Mouse (Mus musculus): ENCODE results near the gene Tnfrsf8. TPM values are rescaled to one million over a fixed set of nuclear protein-coding genes. Genes with fewer than 3 reads are reported as not detected.

Tnfrsf8 gene
- polyA plus RNA-seq, 1 experiment from 2014 or later: 0.18 TPM

DNA sequence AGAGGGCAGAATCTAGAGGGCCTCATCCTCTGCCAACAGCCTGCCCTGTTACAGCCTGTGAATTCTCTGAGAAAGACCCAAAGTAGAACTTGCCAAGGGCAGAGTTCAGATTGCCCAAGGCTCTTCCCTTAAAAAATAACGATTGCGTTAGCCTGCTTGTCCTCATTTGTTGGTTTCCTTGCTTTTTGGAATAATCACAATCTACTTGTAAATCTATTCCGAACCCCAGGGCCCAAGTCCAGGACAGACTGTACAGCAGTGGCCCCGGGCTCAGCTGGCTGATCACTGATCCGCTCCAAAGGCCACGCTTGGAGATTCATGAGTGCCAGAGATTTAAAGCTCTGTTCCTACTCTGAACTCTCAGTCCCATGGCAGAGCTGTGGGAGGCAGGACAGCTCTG is 34.0 kb downstream of the Tnfrsf8 start:
- Histone ChIP-seq H3K27me3 (no peaks in the 10 kb centered on the region), H3K4me2 (no peak overlapping the region), H3K36me3 (no peaks in the 10 kb centered on the region), H3K4me1 (replicated peaks) (no peaks in the 10 kb centered on the region), H3K9ac (no peak overlapping the region), H3K27ac (no peak overlapping the region), H3K9me3 (replicated peaks) (no peaks in the 10 kb centered on the region), H3K4me3 (no peak overlapping the region)
- WGBS: 92% methylated on average over 6 of the region's 6 CpGs
- no peak for ATAC-seq (replicated peaks; ENCODE audit: insufficient number of reproducible peaks, insufficient read depth, low FRiP score, low read depth)

- Histone ChIP-seq H3K36me3 (no peaks in the 10 kb centered on the region), H3K27ac (no peak overlapping the region), H3K27me3 (no peaks in the 10 kb centered on the region), H3K4me1 (replicated peaks) (no peaks in the 10 kb centered on the region), H3K9me3 (replicated peaks) (no peaks in the 10 kb centered on the region), H3K4me3 (no peak overlapping the region), H3K4me2 (no peak overlapping the region), H3K9ac (no peak overlapping the region)
- 68% methylated on average over 3 of the region's 3 CpGs for WGBS
- no peak for ATAC-seq (replicated peaks; ENCODE audit: insufficient number of reproducible peaks, insufficient read depth, low FRiP score, low read depth)
Measured at GRCm38 (mm10) chr4:145278724-145279370, 36.1 kb downstream of the Tnfrsf8 start.

- 82% methylated on average over 2 of the region's 2 CpGs for WGBS
- Histone ChIP-seq H3K9me3 (replicated peaks) (no peaks in the 10 kb centered on the region), H3K27me3 (no peaks in the 10 kb centered on the region), H3K4me1 (replicated peaks) (no peaks in the 10 kb centered on the region), H3K9ac (no peak overlapping the region), H3K27ac (no peak overlapping the region), H3K4me3 (no peak overlapping the region), H3K4me2 (no peak overlapping the region), H3K36me3 (no peaks in the 10 kb centered on the region)
- no peak for ATAC-seq (replicated peaks; ENCODE audit: insufficient number of reproducible peaks, insufficient read depth, low FRiP score, low read depth)
Measured at GRCm38 (mm10) chr4:145278231-145278630, 36.7 kb downstream of the Tnfrsf8 start.

- H3K4me1 ChIP-seq (replicated peaks): no peaks in the 10 kb centered on the region
- H3K4me2 ChIP-seq: no peak overlapping the region
- no peaks in the 10 kb centered on the region for H3K27me3 ChIP-seq
- H3K27ac ChIP-seq: no peak overlapping the region
- no peak overlapping the region for H3K4me3 ChIP-seq
- WGBS: 75% methylated on average over 6 of the region's 6 CpGs
- H3K36me3 ChIP-seq: no peaks in the 10 kb centered on the region
- no peak overlapping the region for H3K9ac ChIP-seq
- H3K9me3 ChIP-seq (replicated peaks): no peaks in the 10 kb centered on the region
- no peak for ATAC-seq (replicated peaks; ENCODE audit: insufficient number of reproducible peaks, insufficient read depth, low FRiP score, low read depth)
Measured at GRCm38 (mm10) chr4:145276368-145277249, 38.4 kb downstream of the Tnfrsf8 start.

GRCm38 (mm10) chr4:145274887-145275286 is 40.1 kb downstream of the Tnfrsf8 start:
- no peaks in the 10 kb centered on the region for H3K27me3 ChIP-seq
- no peaks in the 10 kb centered on the region for H3K4me1 ChIP-seq (replicated peaks)
- H3K4me3 ChIP-seq: no peak overlapping the region
- ATAC-seq (replicated peaks; ENCODE audit: insufficient number of reproducible peaks, insufficient read depth, low FRiP score, low read depth): no peak
- H3K9me3 ChIP-seq (replicated peaks): no peaks in the 10 kb centered on the region
- no peak overlapping the region for H3K9ac ChIP-seq
- H3K36me3 ChIP-seq: no peaks in the 10 kb centered on the region
- H3K27ac ChIP-seq: no peak overlapping the region
- H3K4me2 ChIP-seq: no peak overlapping the region
- WGBS: 85% methylated on average over 5 of the region's 5 CpGs

DNA sequence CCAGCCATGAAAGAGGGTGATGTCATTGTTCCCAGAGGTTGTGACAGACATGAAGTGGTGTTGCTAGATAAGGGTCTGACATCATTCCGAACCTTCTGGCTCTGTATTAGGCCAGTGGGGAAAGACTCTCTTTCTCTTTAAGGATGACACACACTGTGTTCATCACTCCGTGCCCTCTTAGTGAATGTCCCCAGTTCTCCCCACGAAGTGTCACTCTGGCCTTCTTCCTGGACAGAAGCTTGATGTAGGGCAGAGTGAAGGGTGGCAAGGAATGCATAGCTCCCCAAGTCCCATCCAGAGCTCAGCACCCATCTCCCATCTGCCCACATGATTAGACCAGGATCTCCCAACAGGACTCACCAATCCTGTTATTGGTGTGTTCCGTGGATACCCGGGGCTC is 41.0 kb downstream of the Tnfrsf8 start:
- no peak for ATAC-seq (replicated peaks; ENCODE audit: insufficient number of reproducible peaks, insufficient read depth, low FRiP score, low read depth)
- H3K27me3 ChIP-seq: no peaks in the 10 kb centered on the region
- no peaks in the 10 kb centered on the region for H3K9me3 ChIP-seq (replicated peaks)
- H3K27ac ChIP-seq: no peak overlapping the region
- no peaks in the 10 kb centered on the region for H3K4me1 ChIP-seq (replicated peaks)
- no peak overlapping the region for H3K4me3 ChIP-seq
- 72% methylated on average over 5 of the region's 5 CpGs for WGBS
- H3K36me3 ChIP-seq: no peaks in the 10 kb centered on the region
- H3K9ac ChIP-seq: no peak overlapping the region
- H3K4me2 ChIP-seq: no peak overlapping the region

DNA sequence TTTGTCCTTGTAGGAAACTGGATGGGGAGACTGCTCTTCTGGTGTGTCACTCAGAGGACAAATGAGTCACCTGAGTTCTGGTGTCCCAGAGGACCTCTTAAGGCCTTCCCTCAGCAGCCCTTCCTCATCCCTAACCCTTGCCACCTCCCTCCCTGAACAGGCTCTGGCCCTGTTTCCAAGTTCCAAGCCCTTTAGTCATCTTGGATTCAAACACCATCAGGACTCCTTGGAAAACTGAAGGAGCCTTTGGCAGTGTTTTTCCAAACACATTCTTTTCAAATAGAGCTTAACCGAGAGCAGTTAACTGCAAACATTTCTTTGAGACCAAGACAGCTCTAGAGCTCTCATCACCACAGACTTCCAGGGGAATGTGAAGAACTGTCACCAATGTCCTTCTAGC is 42.2 kb downstream of the Tnfrsf8 start:
- ATAC-seq (replicated peaks; ENCODE audit: insufficient number of reproducible peaks, insufficient read depth, low FRiP score, low read depth): no peak
- WGBS: 49% methylated on average over 1 of the region's 1 CpGs
- no peaks in the 10 kb centered on the region for H3K36me3 ChIP-seq
- H3K4me2 ChIP-seq: no peak overlapping the region
- no peak overlapping the region for H3K4me3 ChIP-seq
- H3K9ac ChIP-seq: no peak overlapping the region
- H3K27me3 ChIP-seq: no peaks in the 10 kb centered on the region
- H3K9me3 ChIP-seq (replicated peaks): no peaks in the 10 kb centered on the region
- no peaks in the 10 kb centered on the region for H3K4me1 ChIP-seq (replicated peaks)
- peak overlapping the region; percentile 68 for H3K27ac ChIP-seq

GRCm38 (mm10) chr4:145271634-145272033 is 43.3 kb downstream of the Tnfrsf8 start:
- H3K4me3 ChIP-seq: no peak overlapping the region
- 84% methylated on average over 4 of the region's 4 CpGs for WGBS
- no peak for ATAC-seq (replicated peaks; ENCODE audit: insufficient number of reproducible peaks, insufficient read depth, low FRiP score, low read depth)
- H3K27ac ChIP-seq: no peak overlapping the region
- H3K9ac ChIP-seq: no peak overlapping the region
- no peaks in the 10 kb centered on the region for H3K9me3 ChIP-seq (replicated peaks)
- no peak overlapping the region for H3K4me2 ChIP-seq
- H3K36me3 ChIP-seq: no peaks in the 10 kb centered on the region
- H3K4me1 ChIP-seq (replicated peaks): no peaks in the 10 kb centered on the region
- H3K27me3 ChIP-seq: no peaks in the 10 kb centered on the region

DNA sequence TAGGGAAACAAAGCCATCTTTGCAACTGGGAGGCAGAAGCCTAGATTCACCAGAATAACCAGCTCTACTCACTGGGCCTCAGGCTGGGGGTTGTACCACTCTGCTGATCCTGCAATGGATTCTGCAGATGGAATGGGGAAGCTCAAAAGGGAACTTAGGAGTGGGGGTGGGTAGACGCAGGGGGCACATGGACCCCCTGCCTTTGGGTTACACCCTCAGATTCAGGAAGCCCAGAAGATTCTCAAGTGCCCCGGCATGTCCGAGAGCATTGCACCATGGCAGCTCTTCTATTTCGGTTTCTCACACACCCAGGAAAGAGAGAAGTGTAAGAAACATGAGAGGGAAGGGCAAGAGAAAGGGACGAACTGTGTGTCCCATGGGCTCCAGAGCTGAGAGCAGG is 44.8 kb downstream of the Tnfrsf8 start:
- ATAC-seq (replicated peaks; ENCODE audit: insufficient number of reproducible peaks, insufficient read depth, low FRiP score, low read depth): no peak
- H3K4me3 ChIP-seq: no peak overlapping the region
- H3K4me1 ChIP-seq (replicated peaks): no peaks in the 10 kb centered on the region
- H3K27me3 ChIP-seq: no peaks in the 10 kb centered on the region
- no peaks in the 10 kb centered on the region for H3K36me3 ChIP-seq
- H3K27ac ChIP-seq: no peak overlapping the region
- 69% methylated on average over 5 of the region's 5 CpGs for WGBS
- H3K4me2 ChIP-seq: no peak overlapping the region
- no peak overlapping the region for H3K9ac ChIP-seq
- H3K9me3 ChIP-seq (replicated peaks): no peaks in the 10 kb centered on the region

DNA sequence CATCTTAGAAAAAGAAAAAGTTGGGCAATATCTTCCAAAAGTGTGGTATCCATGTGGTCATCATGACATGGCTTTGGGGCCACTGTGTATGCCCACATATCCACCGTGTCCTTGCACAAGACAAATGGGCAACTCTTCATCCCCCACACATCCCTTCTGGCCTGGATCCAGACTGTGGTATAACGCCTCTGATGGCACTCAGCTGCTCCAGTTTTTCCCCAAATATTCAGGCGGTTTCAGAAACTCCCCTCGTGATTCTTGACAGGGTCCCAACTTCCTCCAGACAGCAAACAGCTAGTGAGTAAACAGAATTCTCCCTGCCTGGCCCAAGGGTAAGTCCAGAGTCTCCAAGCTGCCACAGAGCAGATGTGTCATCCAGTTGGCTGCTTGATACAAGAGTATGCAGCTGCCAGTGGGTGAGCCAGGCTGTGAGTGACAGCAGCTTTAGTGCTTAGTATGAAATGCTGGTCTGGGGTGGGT is 47.3 kb downstream of the Tnfrsf8 start:
- Histone ChIP-seq H3K27me3 (no peaks in the 10 kb centered on the region), H3K9ac (no peak overlapping the region)
- no peak for ATAC-seq (replicated peaks; ENCODE audit: insufficient number of reproducible peaks, insufficient read depth, low FRiP score, low read depth)

DNA sequence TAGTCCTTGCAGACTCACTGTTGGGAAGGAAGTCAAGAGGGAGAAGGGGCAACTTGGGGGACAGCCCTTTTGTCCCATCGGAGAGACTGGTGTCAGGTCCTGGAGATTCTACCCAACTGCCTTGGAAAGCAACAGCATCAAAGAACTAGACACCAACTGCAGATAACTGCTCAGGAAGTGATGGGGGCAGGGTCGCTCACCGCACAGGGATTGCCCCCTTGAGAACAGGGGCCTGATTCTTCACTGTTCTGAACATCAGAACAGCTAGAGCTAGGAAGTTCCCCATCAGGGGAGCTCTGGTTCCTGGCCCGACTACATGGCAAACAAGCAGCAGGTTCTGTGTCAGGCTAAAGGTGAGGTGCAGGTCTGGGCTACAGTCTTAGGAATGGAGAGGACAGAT is 48.5 kb downstream of the Tnfrsf8 start:
- WGBS: 50% methylated on average over 4 of the region's 4 CpGs
- no peaks in the 10 kb centered on the region for H3K9me3 ChIP-seq (replicated peaks)

More for the DNA sequence above, 47.3 kb downstream of the Tnfrsf8 start:
- no peak overlapping the region for H3K4me2 ChIP-seq
- no peaks in the 10 kb centered on the region for H3K36me3 ChIP-seq
- no peak overlapping the region for H3K4me3 ChIP-seq
- H3K9me3 ChIP-seq (replicated peaks): no peaks in the 10 kb centered on the region
- H3K27ac ChIP-seq: no peak overlapping the region
- H3K4me1 ChIP-seq (replicated peaks): no peaks in the 10 kb centered on the region
- WGBS: 53% methylated on average over 4 of the region's 4 CpGs

More for the DNA sequence above, 48.5 kb downstream of the Tnfrsf8 start:
- H3K27me3 ChIP-seq: no peaks in the 10 kb centered on the region
- H3K36me3 ChIP-seq: no peaks in the 10 kb centered on the region
- H3K4me2 ChIP-seq: no peak overlapping the region
- H3K9ac ChIP-seq: no peak overlapping the region
- no peaks in the 10 kb centered on the region for H3K4me1 ChIP-seq (replicated peaks)
- no peak overlapping the region for H3K27ac ChIP-seq
- no peak overlapping the region for H3K4me3 ChIP-seq
- ATAC-seq (replicated peaks; ENCODE audit: insufficient number of reproducible peaks, insufficient read depth, low FRiP score, low read depth): no peak

All from heart, embryonic 15.5 days (tissue).